In genomic region chr5:115977757-115978156, GRCm38 (mm10) we compare ENCODE assay signal across 8 mouse cellular contexts. TPM values are rescaled to one million over a fixed set of nuclear protein-coding genes. Genes with fewer than 3 reads are reported as not detected.
DNase-seq lines count a peak whose midpoint lies in the region; ATAC-seq and TF ChIP-seq lines count a peak whose summit lies in the region.

No protein-coding gene starts in this region.

- H3K9ac ChIP-seq in liver, embryonic 14.5 days (replicated peaks) = no peak overlapping the region

- no peak for TF ChIP-seq EP300 in liver, embryonic 14.5 days (IDR thresholded peaks at IDR 0.05; ENCODE audit: low read depth)

- no peak overlapping the region for H3K4me2 ChIP-seq in liver, embryonic 14.5 days (ENCODE audit: low read depth)

- TF ChIP-seq POLR2A in spleen, adult 2 months (IDR thresholded peaks at IDR 0.05; ENCODE audit: low read depth, low read length) = no peak

- no peaks in the 10 kb centered on the region for H3K27me3 ChIP-seq in spleen, adult 2 months (ENCODE audit: control insufficient read depth, insufficient read depth, low read length)
- H3K27me3 ChIP-seq in liver, embryonic 14.5 days (ENCODE audit: control insufficient read depth, insufficient read depth, low read length) = no peaks in the 10 kb centered on the region

- peak overlapping the region; percentile 34; the same call in 1 of the 2 replicates for H3K27ac ChIP-seq in spleen, adult 2 months (ENCODE audit: insufficient read depth, low read length)
- H3K27ac ChIP-seq in liver, embryonic 14.5 days = no peak overlapping the region

- no peaks in the 10 kb centered on the region for H3K9me3 ChIP-seq in liver, embryonic 14.5 days (ENCODE audit: control insufficient read depth, low read length)

- peak in 1 of 2 experiments; percentile 8 for DNase-seq in spleen, adult 2 months (ENCODE audit: low read depth in 1 of 2, low spot score in 2 of 2)
- no peak for DNase-seq in spleen, postnatal 14 days (ENCODE audit: low spot score in 2 of 2)
- peak; percentile 37 to 50 for DNase-seq in heart, postnatal 36 days
- DNase-seq in liver, embryonic 14.5 days (ENCODE audit: low read depth in 3 of 3, low spot score in 3 of 3) = no peak
- DNase-seq in skeletal muscle tissue, adult 2 months (ENCODE audit: low read depth, low spot score) = peak; percentile 21
- no peak for DNase-seq in cerebellum, adult 8-10 months
- no peak for DNase-seq in cerebellum, adult 11 months
- DNase-seq in right cerebral cortex, postnatal 10 days (ENCODE audit: low spot score in 2 of 2) = no peak

- intact Hi-C loops in heart, postnatal 36 days (cut with DNase I) = no loop called here

- 49% methylated on average over 10 of the region's 10 CpGs for WGBS in spleen, adult 2 months
- WGBS in liver, embryonic 14.5 days (ENCODE audit: insufficient replicate concordance) = 66% methylated on average over 10 of the region's 10 CpGs

- no peak for TF ChIP-seq CTCF in spleen, adult 2 months (IDR thresholded peaks at IDR 0.05; ENCODE audit: extremely low read depth, insufficient read depth, insufficient read length, insufficient replicate concordance)
- no peak for TF ChIP-seq CTCF in liver, embryonic 14.5 days (IDR thresholded peaks at IDR 0.05; ENCODE audit: low read depth)

- peak; percentile 42; the same call in 1 of the 2 replicates for ATAC-seq in liver, embryonic 14.5 days (ENCODE audit: insufficient read depth)

- peaks cover 3% of the 10 kb centered on the region; the same call in 1 of the 2 replicates for H3K36me3 ChIP-seq in spleen, adult 2 months (ENCODE audit: control insufficient read depth, insufficient read depth, low read length)
- peaks cover 97% of the 10 kb centered on the region for H3K36me3 ChIP-seq in liver, embryonic 14.5 days (replicated peaks; ENCODE audit: control insufficient read depth, insufficient read depth, low read depth)

- H3K4me1 ChIP-seq in spleen, adult 2 months (ENCODE audit: control insufficient read depth, insufficient read depth, insufficient read length) = no peaks in the 10 kb centered on the region; the same call in 1 of the 2 replicates
- H3K4me1 ChIP-seq in liver, embryonic 14.5 days (replicated peaks; ENCODE audit: control insufficient read depth in 2 of 2, insufficient read depth in 2 of 2, low read length in 1 of 2) = peaks cover 0 to 11% of the 10 kb centered on the region in 2 experiments; a peak in 2 of 4 replicates

- H3K4me3 ChIP-seq in spleen, adult 2 months (ENCODE audit: extremely low read depth, insufficient read depth, insufficient read length) = no peak overlapping the region
- no peak overlapping the region for H3K4me3 ChIP-seq in liver, embryonic 14.5 days (ENCODE audit: insufficient read depth in 1 of 2, low read depth in 2 of 2, low read length in 2 of 2)

RNA-seq across cellular contexts. Expression of gene Prkab1, which starts 46.6 kb away (rescaled TPM):
- 59.6 and 82.0 TPM in 2 replicates for polyA plus RNA-seq in spleen, adult 2 months (2012; rRNA removed)
- 10 to 100 TPM; 48.7 to 58.3 TPM for total RNA-seq in heart, postnatal 36 days (2021)
- 69.3 and 72.1 TPM in 2 replicates for polyA plus RNA-seq in liver, embryonic 14.5 days (2012; rRNA removed)
- polyA plus RNA-seq in liver, embryonic 14.5 days (2014; fragmentation: Nextera tagmentation; extraction: Ambion mirVana) = 67.2 and 76.5 TPM in 2 replicates

Comparison
In these comparisons a context has a peak if more than half of its experiments do, and no peak if none do; other contexts are left out.
1. DNase-seq: peak in heart, postnatal 36 days (2 of 2) and skeletal muscle tissue, adult 2 months (single experiment); none in spleen, postnatal 14 days (0 of 2), liver, embryonic 14.5 days (0 of 3), cerebellum, adult 8-10 months (single experiment), cerebellum, adult 11 months (single experiment) and right cerebral cortex, postnatal 10 days (0 of 2).